Mouse (Mus musculus): ENCODE measurements around the gene Irs3. TPM values are rescaled to one million over a fixed set of nuclear protein-coding genes. Genes with fewer than 3 reads are reported as not detected.
A peak's percentile ranks its signal among the peaks of the same experiment; 100 is the strongest.

The Irs3 gene
- polyA plus RNA-seq (2015; fragmentation: Nextera tagmentation; extraction: Ambion mirVana) = 0.15 and 0.16 TPM in 2 replicates

GRCm38 (mm10) chr5:137645652-137646091 lies at the start of gene Irs3:
TSS of gene Irs3 (minus strand) at chr5:137645714.
- 14% methylated on average over 11 of the region's 11 CpGs for WGBS
- Histone ChIP-seq H3K36me3 (ENCODE audit: control insufficient read depth, insufficient read depth, low read length) (peaks cover 9% of the 10 kb centered on the region), H3K9ac (ENCODE audit: low read depth, low read length) (0 out of 2 replicates have a peak within 1 kb of the TSS, but pooled peaks have one; percentile 44)

GRCm38 (mm10) chr5:137694796-137695195 lies 49.3 kb upstream of the Irs3 start:
- no peak for ATAC-seq
- Histone ChIP-seq H3K4me1 (ENCODE audit: control insufficient read depth, insufficient read depth, low read length) (no peaks in the 10 kb centered on the region), H3K4me3 (ENCODE audit: low read depth, low read length) (no peak overlapping the region), H3K27ac (ENCODE audit: low read length) (no peak overlapping the region), H3K9ac (ENCODE audit: low read depth, low read length) (no peak overlapping the region), H3K36me3 (ENCODE audit: control insufficient read depth, insufficient read depth, low read length) (no peaks in the 10 kb centered on the region), H3K27me3 (ENCODE audit: control insufficient read depth, insufficient read depth, low read depth, low read length) (no peaks in the 10 kb centered on the region), H3K9me3 (replicated peaks; ENCODE audit: control insufficient read depth, low read length, poor library complexity, severe bottlenecking) (no peaks in the 10 kb centered on the region), H3K4me2 (ENCODE audit: low read length) (no peak overlapping the region)
- WGBS = 26% methylated on average over 3 of the region's 3 CpGs

More at GRCm38 (mm10) chr5:137645652-137646091, at the start of gene Irs3:
- peaks cover 29% of the 10 kb centered on the region for H3K27me3 ChIP-seq (ENCODE audit: control insufficient read depth, insufficient read depth, low read depth, low read length)
- no peak within 1 kb of the TSS for H3K27ac ChIP-seq (ENCODE audit: low read length)
- peak within 1 kb of the TSS; percentile 42 for H3K4me2 ChIP-seq (ENCODE audit: low read length)
- H3K4me1 ChIP-seq (ENCODE audit: control insufficient read depth, insufficient read depth, low read length) = peaks cover 27% of the 10 kb centered on the region
- no peaks in the 10 kb centered on the region for H3K9me3 ChIP-seq (replicated peaks; ENCODE audit: control insufficient read depth, low read length, poor library complexity, severe bottlenecking)
- no peak for ATAC-seq
- H3K4me3 ChIP-seq (ENCODE audit: low read depth, low read length) = peak within 1 kb of the TSS; percentile 26

- no peaks in the 10 kb centered on the region for H3K36me3 ChIP-seq (ENCODE audit: control insufficient read depth, insufficient read depth, low read length)
- H3K4me1 ChIP-seq (ENCODE audit: control insufficient read depth, insufficient read depth, low read length) = no peaks in the 10 kb centered on the region
- no peaks in the 10 kb centered on the region for H3K27me3 ChIP-seq (ENCODE audit: control insufficient read depth, insufficient read depth, low read depth, low read length)
- WGBS = 78% methylated on average over 1 of the region's 1 CpGs
- H3K27ac ChIP-seq (ENCODE audit: low read length) = no peak overlapping the region
- H3K9me3 ChIP-seq (replicated peaks; ENCODE audit: control insufficient read depth, low read length, poor library complexity, severe bottlenecking) = no peaks in the 10 kb centered on the region
- H3K4me3 ChIP-seq (ENCODE audit: low read depth, low read length) = no peak overlapping the region
- no peak overlapping the region for H3K4me2 ChIP-seq (ENCODE audit: low read length)
- H3K9ac ChIP-seq (ENCODE audit: low read depth, low read length) = no peak overlapping the region
- no peak for ATAC-seq
These were observed 46.4 kb upstream of the Irs3 start for GRCm38 (mm10) chr5:137691881-137692280.

GRCm38 (mm10) chr5:137690531-137690930 lies 45.0 kb upstream of the Irs3 start:
- WGBS = 66% methylated on average over 9 of the region's 9 CpGs
- H3K27me3 ChIP-seq (ENCODE audit: control insufficient read depth, insufficient read depth, low read depth, low read length) = no peaks in the 10 kb centered on the region; the same call in 1 of the 2 replicates
- no peaks in the 10 kb centered on the region for H3K4me1 ChIP-seq (ENCODE audit: control insufficient read depth, insufficient read depth, low read length)
- H3K4me3 ChIP-seq (ENCODE audit: low read depth, low read length) = no peak overlapping the region
- no peaks in the 10 kb centered on the region for H3K9me3 ChIP-seq (replicated peaks; ENCODE audit: control insufficient read depth, low read length, poor library complexity, severe bottlenecking)
- H3K4me2 ChIP-seq (ENCODE audit: low read length) = no peak overlapping the region
- no peaks in the 10 kb centered on the region for H3K36me3 ChIP-seq (ENCODE audit: control insufficient read depth, insufficient read depth, low read length)
- no peak for ATAC-seq
- no peak overlapping the region for H3K9ac ChIP-seq (ENCODE audit: low read depth, low read length)
- no peak overlapping the region for H3K27ac ChIP-seq (ENCODE audit: low read length)

- Histone ChIP-seq H3K27ac (ENCODE audit: low read length) (no peak overlapping the region), H3K9ac (ENCODE audit: low read depth, low read length) (no peak overlapping the region), H3K4me1 (ENCODE audit: control insufficient read depth, insufficient read depth, low read length) (peaks cover 2% of the 10 kb centered on the region; the same call in 1 of the 2 replicates), H3K4me2 (ENCODE audit: low read length) (no peak overlapping the region), H3K36me3 (ENCODE audit: control insufficient read depth, insufficient read depth, low read length) (no peaks in the 10 kb centered on the region), H3K4me3 (ENCODE audit: low read depth, low read length) (no peak overlapping the region), H3K27me3 (ENCODE audit: control insufficient read depth, insufficient read depth, low read depth, low read length) (no peaks in the 10 kb centered on the region; the same call in 1 of the 2 replicates), H3K9me3 (replicated peaks; ENCODE audit: control insufficient read depth, low read length, poor library complexity, severe bottlenecking) (no peaks in the 10 kb centered on the region)
- no peak for ATAC-seq
- WGBS = 84% methylated on average over 3 of the region's 3 CpGs
These were observed 44.5 kb upstream of the Irs3 start for GRCm38 (mm10) chr5:137689974-137690373.

GRCm38 (mm10) chr5:137686127-137686790 lies 40.7 kb upstream of the Irs3 start:
- Histone ChIP-seq H3K9ac (ENCODE audit: low read depth, low read length) (no peak overlapping the region), H3K4me3 (ENCODE audit: low read depth, low read length) (no peak overlapping the region), H3K36me3 (ENCODE audit: control insufficient read depth, insufficient read depth, low read length) (no peaks in the 10 kb centered on the region), H3K4me1 (ENCODE audit: control insufficient read depth, insufficient read depth, low read length) (peaks cover 21% of the 10 kb centered on the region), H3K9me3 (replicated peaks; ENCODE audit: control insufficient read depth, low read length, poor library complexity, severe bottlenecking) (no peaks in the 10 kb centered on the region), H3K4me2 (ENCODE audit: low read length) (no peak overlapping the region), H3K27me3 (ENCODE audit: control insufficient read depth, insufficient read depth, low read depth, low read length) (no peaks in the 10 kb centered on the region; the same call in 1 of the 2 replicates), H3K27ac (ENCODE audit: low read length) (no peak overlapping the region)
- ATAC-seq = no peak
- 88% methylated on average over 6 of the region's 6 CpGs for WGBS

GRCm38 (mm10) chr5:137685653-137686052 lies 40.1 kb upstream of the Irs3 start:
- Histone ChIP-seq H3K27ac (ENCODE audit: low read length) (no peak overlapping the region), H3K9ac (ENCODE audit: low read depth, low read length) (no peak overlapping the region), H3K9me3 (replicated peaks; ENCODE audit: control insufficient read depth, low read length, poor library complexity, severe bottlenecking) (no peaks in the 10 kb centered on the region), H3K27me3 (ENCODE audit: control insufficient read depth, insufficient read depth, low read depth, low read length) (no peaks in the 10 kb centered on the region; the same call in 1 of the 2 replicates), H3K36me3 (ENCODE audit: control insufficient read depth, insufficient read depth, low read length) (no peaks in the 10 kb centered on the region), H3K4me2 (ENCODE audit: low read length) (no peak overlapping the region), H3K4me1 (ENCODE audit: control insufficient read depth, insufficient read depth, low read length) (peaks cover 21% of the 10 kb centered on the region), H3K4me3 (ENCODE audit: low read depth, low read length) (no peak overlapping the region)
- 97% methylated on average over 3 of the region's 3 CpGs for WGBS
- no peak for ATAC-seq

GRCm38 (mm10) chr5:137684294-137685123 lies 39.0 kb upstream of the Irs3 start, which contains the start of gene Agfg2:
TSS of gene Agfg2 (minus strand) at chr5:137684726.
- Histone ChIP-seq H3K9ac (ENCODE audit: low read depth, low read length) (peak within 1 kb of the TSS; percentile 76), H3K27ac (ENCODE audit: low read length) (peak within 1 kb of the TSS; percentile 78), H3K4me2 (ENCODE audit: low read length) (peak within 1 kb of the TSS; percentile 88), H3K27me3 (ENCODE audit: control insufficient read depth, insufficient read depth, low read depth, low read length) (no peaks in the 10 kb centered on the region; the same call in 1 of the 2 replicates), H3K9me3 (replicated peaks; ENCODE audit: control insufficient read depth, low read length, poor library complexity, severe bottlenecking) (no peaks in the 10 kb centered on the region), H3K4me1 (ENCODE audit: control insufficient read depth, insufficient read depth, low read length) (peaks cover 21% of the 10 kb centered on the region), H3K4me3 (ENCODE audit: low read depth, low read length) (peak within 1 kb of the TSS; percentile 79), H3K36me3 (ENCODE audit: control insufficient read depth, insufficient read depth, low read length) (no peaks in the 10 kb centered on the region)
- under 1% methylated on average over 61 of the region's 62 CpGs for WGBS
- peak; percentile 99 for ATAC-seq

All from midbrain, embryonic 16.5 days (tissue).